In genomic region chr19:42217374-42217763, GRCm38 (mm10) we compare ENCODE assay signal across 8 mouse cellular contexts. TPM values are rescaled to one million over a fixed set of nuclear protein-coding genes. Genes with fewer than 3 reads are reported as not detected.
DNase-seq lines count a peak whose midpoint lies in the region; ATAC-seq and TF ChIP-seq lines count a peak whose summit lies in the region.

No protein-coding gene starts in this region.

- TF ChIP-seq EP300 in liver, embryonic 14.5 days (IDR thresholded peaks at IDR 0.05; ENCODE audit: low read depth), result no peak

- intact Hi-C loops in heart, postnatal 10 days (cut with DNase I), result loop anchor here (1.0 to 2.0 kb wide), 2 partner anchors 21 to 55 kb away; no protein-coding TSS in a partner anchor

- WGBS in heart, embryonic 10.5 days, result 11% methylated on average over 2 of the region's 2 CpGs
- 10% methylated on average over 2 of the region's 2 CpGs for WGBS in liver, embryonic 14.5 days (ENCODE audit: insufficient replicate concordance)
- WGBS in kidney, embryonic 14.5 days, result 24% methylated on average over 2 of the region's 2 CpGs

- ATAC-seq in liver, embryonic 14.5 days (ENCODE audit: insufficient read depth), result no peak
- ATAC-seq in kidney, embryonic 14.5 days (ENCODE audit: low FRiP score, low TSS enrichment), result no peak

- no peaks in the 10 kb centered on the region for H3K9me3 ChIP-seq in heart, embryonic 10.5 days
- H3K9me3 ChIP-seq in liver, embryonic 14.5 days (ENCODE audit: control insufficient read depth, low read length), result no peaks in the 10 kb centered on the region
- H3K9me3 ChIP-seq in kidney, embryonic 14.5 days (ENCODE audit: control insufficient read depth, low read length), result no peaks in the 10 kb centered on the region

- no peak overlapping the region for H3K9ac ChIP-seq in liver, embryonic 14.5 days (replicated peaks)
- no peak overlapping the region for H3K9ac ChIP-seq in kidney, embryonic 14.5 days (ENCODE audit: low read depth, low read length)

- TF ChIP-seq CTCF in liver, embryonic 14.5 days (IDR thresholded peaks at IDR 0.05; ENCODE audit: low read depth), result peak; percentile 72

- H3K4me1 ChIP-seq in heart, embryonic 10.5 days, result peaks cover 20% of the 10 kb centered on the region
- no peaks in the 10 kb centered on the region; a peak in 1 of 4 replicates for H3K4me1 ChIP-seq in liver, embryonic 14.5 days (replicated peaks; ENCODE audit: control insufficient read depth in 2 of 2, insufficient read depth in 2 of 2, low read length in 1 of 2)
- H3K4me1 ChIP-seq in kidney, embryonic 14.5 days (ENCODE audit: control insufficient read depth, insufficient read depth, low read length), result no peaks in the 10 kb centered on the region

- no peaks in the 10 kb centered on the region for H3K36me3 ChIP-seq in heart, embryonic 10.5 days
- H3K36me3 ChIP-seq in liver, embryonic 14.5 days (replicated peaks; ENCODE audit: control insufficient read depth, insufficient read depth, low read depth), result no peaks in the 10 kb centered on the region
- H3K36me3 ChIP-seq in kidney, embryonic 14.5 days (ENCODE audit: control insufficient read depth, insufficient read depth, low read length), result no peaks in the 10 kb centered on the region

- no peak overlapping the region for H3K27ac ChIP-seq in heart, embryonic 10.5 days
- no peak overlapping the region for H3K27ac ChIP-seq in liver, embryonic 14.5 days
- no peak overlapping the region for H3K27ac ChIP-seq in kidney, embryonic 14.5 days (ENCODE audit: low read depth, low read length)

- no peak overlapping the region for H3K4me3 ChIP-seq in heart, embryonic 10.5 days
- no peak overlapping the region for H3K4me3 ChIP-seq in liver, embryonic 14.5 days (ENCODE audit: insufficient read depth in 1 of 2, low read depth in 2 of 2, low read length in 2 of 2)
- H3K4me3 ChIP-seq in kidney, embryonic 14.5 days (ENCODE audit: low read length), result no peak overlapping the region

- no peak overlapping the region for H3K4me2 ChIP-seq in liver, embryonic 14.5 days (ENCODE audit: low read depth)
- no peak overlapping the region for H3K4me2 ChIP-seq in kidney, embryonic 14.5 days (replicated peaks; ENCODE audit: low read depth, low read length)

- DNase-seq in heart, postnatal 10 days, result peak; percentile 40 to 62
- DNase-seq in heart, embryonic 10.5 days (ENCODE audit: low spot score), result no peak
- peak; percentile 75 for DNase-seq in 3T3-L1 (ENCODE audit: low read depth, low spot score)
- DNase-seq in adrenal gland, adult 18-20 months (ENCODE audit: low spot score in 2 of 2), result peak; percentile 43 to 46
- DNase-seq in embryo, embryonic 9.5 days (ENCODE audit: extremely low spot score), result peak; percentile 31
- DNase-seq in liver, embryonic 14.5 days (ENCODE audit: low read depth in 3 of 3, low spot score in 3 of 3), result no peak
- DNase-seq in right cerebral cortex, postnatal 25 days, result peak; percentile 53

- H3K27me3 ChIP-seq in heart, embryonic 10.5 days (ENCODE audit: insufficient read depth, poor library complexity, severe bottlenecking), result no peaks in the 10 kb centered on the region; the same call in 1 of the 2 replicates
- H3K27me3 ChIP-seq in liver, embryonic 14.5 days (ENCODE audit: control insufficient read depth, insufficient read depth, low read length), result no peaks in the 10 kb centered on the region
- H3K27me3 ChIP-seq in kidney, embryonic 14.5 days (ENCODE audit: control insufficient read depth, insufficient read depth, low read length), result no peaks in the 10 kb centered on the region

RNA-seq across cellular contexts. Expression of gene Sfrp5, which starts 15.3 kb away (rescaled TPM):
- total RNA-seq in heart, postnatal 10 days (2021), result 1 to 10 TPM; 1.0 to 2.3 TPM
- 7.9 and 18.6 TPM in 2 replicates for polyA plus RNA-seq in heart, embryonic 10.5 days (2016; fragmentation: Nextera tagmentation; extraction: Ambion mirVana)
- total RNA-seq in adrenal gland, adult 18-20 months (2021), result 1 to 10 TPM; 3.4 to 5.9 TPM
- not detected in 2 replicates for polyA plus RNA-seq in liver, embryonic 14.5 days (2012; rRNA removed)
- 0.05 TPM in 1 of 2 replicates, not detected in the other for polyA plus RNA-seq in liver, embryonic 14.5 days (2014; fragmentation: Nextera tagmentation; extraction: Ambion mirVana)
- 0.53 and 0.91 TPM in 2 replicates for polyA plus RNA-seq in kidney, embryonic 14.5 days (2014; fragmentation: Nextera tagmentation; extraction: Ambion mirVana)

RNA-seq across cellular contexts. Expression of gene Golga7b, which starts 30.0 kb away (rescaled TPM):
- under 1 TPM; 0.29 to 0.30 TPM for total RNA-seq in heart, postnatal 10 days (2021)
- 0.06 and 0.11 TPM in 2 replicates for polyA plus RNA-seq in heart, embryonic 10.5 days (2016; fragmentation: Nextera tagmentation; extraction: Ambion mirVana)
- total RNA-seq in adrenal gland, adult 18-20 months (2021), result 1 to 10 TPM in 1 of 2 experiments, under 1 TPM in 1; 0.93 to 2.5 TPM
- polyA plus RNA-seq in liver, embryonic 14.5 days (2012; rRNA removed), result 0.02 TPM in 1 of 2 replicates, not detected in the other
- not detected in 2 replicates for polyA plus RNA-seq in liver, embryonic 14.5 days (2014; fragmentation: Nextera tagmentation; extraction: Ambion mirVana)
- polyA plus RNA-seq in kidney, embryonic 14.5 days (2014; fragmentation: Nextera tagmentation; extraction: Ambion mirVana), result not detected in 2 replicates

RNA-seq across cellular contexts. Expression of gene Zfyve27, which starts 53.6 kb away (rescaled TPM):
- 10 to 100 TPM; 27.6 to 29.6 TPM for total RNA-seq in heart, postnatal 10 days (2021)
- polyA plus RNA-seq in heart, embryonic 10.5 days (2016; fragmentation: Nextera tagmentation; extraction: Ambion mirVana), result 23.9 and 27.8 TPM in 2 replicates
- 10 to 100 TPM; 44.6 to 55.1 TPM for total RNA-seq in adrenal gland, adult 18-20 months (2021)
- polyA plus RNA-seq in liver, embryonic 14.5 days (2012; rRNA removed), result 6.8 and 8.5 TPM in 2 replicates
- 3.9 and 4.2 TPM in 2 replicates for polyA plus RNA-seq in liver, embryonic 14.5 days (2014; fragmentation: Nextera tagmentation; extraction: Ambion mirVana)
- polyA plus RNA-seq in kidney, embryonic 14.5 days (2014; fragmentation: Nextera tagmentation; extraction: Ambion mirVana), result 12.7 and 17.8 TPM in 2 replicates

Comparison
In these comparisons a context has a peak if more than half of its experiments do, and no peak if none do; other contexts are left out.
1. DNase-seq: peak in heart, postnatal 10 days (2 of 2), 3T3-L1 (single experiment), adrenal gland, adult 18-20 months (2 of 2), embryo, embryonic 9.5 days (single experiment) and right cerebral cortex, postnatal 25 days (single experiment); none in heart, embryonic 10.5 days (single experiment) and liver, embryonic 14.5 days (0 of 3).